Mouse (Mus musculus) megakaryocyte, embryonic 14.5 days (primary cell): ENCODE results near the gene Lrrc19.

ENCODE experiments used
- FLI1 ChIP-seq: IDR thresholded peaks from 2 replicates; pipeline ENCODE4 v1.6.1; 2012; ENCODE audit warnings: low read length, inconsistent platforms, mixed read lengths
- GATA1 ChIP-seq: IDR thresholded peaks from 3 replicates; pipeline ENCODE4 v1.6.1; 2012; ENCODE audit warnings: mixed read lengths, low read length, inconsistent platforms, borderline replicate concordance

GRCm38 (mm10) chr4:94682029-94682428, 32.1 kb upstream of the Lrrc19 start:
- no peak for TF ChIP-seq GATA1
- no peak for TF ChIP-seq FLI1
